Mouse (Mus musculus) limb, embryonic 12.5 days (tissue): Measurements from ENCODE around the gene Jazf1. TPM values are rescaled to one million over a fixed set of nuclear protein-coding genes. Genes with fewer than 3 reads are reported as not detected.
A peak's percentile ranks its signal among the peaks of the same experiment; 100 is the strongest.

Experiments
- ATAC-seq: fragments of 200-750 bp; cut with Nextera tagmentation; 2 replicates; pipeline ENCODE4 v1.8.0; 2017; ENCODE audit warnings: low read depth, moderate TSS enrichment; ENCODE audit not compliant: insufficient number of reproducible peaks, insufficient read depth, low FRiP score, low TSS enrichment
- H3K27ac ChIP-seq: fragments of 300-500 bp; sonication (generic); 2 replicates; pipeline ENCODE4 v1.5.1; 2016; ENCODE audit warnings: mild to moderate bottlenecking, moderate library complexity
- H3K27me3 ChIP-seq: fragments of 300-500 bp; sonication (generic); 2 replicates; pipeline ENCODE4 v1.6.1; 2016; ENCODE audit warnings: mild to moderate bottlenecking, moderate library complexity
- H3K36me3 ChIP-seq: fragments of 300-500 bp; sonication (generic); 2 replicates; pipeline ENCODE4 v1.6.1; 2016; ENCODE audit warnings: mild to moderate bottlenecking, moderate library complexity
- H3K4me1 ChIP-seq: fragments of 300-500 bp; sonication (generic); replicated peaks from 2 replicates; pipeline ENCODE4 v1.6.1; 2016
- H3K4me2 ChIP-seq: fragments of 300-500 bp; sonication (generic); 2 replicates; pipeline ENCODE4 v1.6.1; 2016; ENCODE audit warnings: mild to moderate bottlenecking, moderate library complexity
- H3K4me3 ChIP-seq: fragments of 300-500 bp; sonication (generic); replicated peaks from 2 replicates; pipeline ENCODE4 v1.5.1; 2016; ENCODE audit warnings: mild to moderate bottlenecking
- H3K9ac ChIP-seq: fragments of 300-500 bp; sonication (generic); replicated peaks from 2 replicates; pipeline ENCODE4 v1.6.1; 2016; ENCODE audit warnings: mild to moderate bottlenecking, moderate library complexity
- H3K9me3 ChIP-seq: fragments of 300-500 bp; sonication (generic); 2 replicates; pipeline ENCODE4 v1.6.1; 2016; ENCODE audit warnings: mild to moderate bottlenecking, moderate library complexity
- WGBS: fragments of 180-500 bp; shearing (Covaris S2); methylation state at CpG from one replicate; pipeline ENCODE4 v1.1.7; 2016; 5-methylcytosine and 5-hydroxymethylcytosine counted together
- polyA plus RNA-seq: library from polyadenylated mRNA; unstranded; fragments of >200 nt; fragmentation: Nextera tagmentation; extraction: Ambion mirVana; gene quantifications from 2 replicates; pipeline ENCODE4 v1.2.1, GENCODE M21; 2016

Gene Jazf1
- polyA plus RNA-seq, 1 experiment from 2014 or later, result 12.8 TPM

DNA sequence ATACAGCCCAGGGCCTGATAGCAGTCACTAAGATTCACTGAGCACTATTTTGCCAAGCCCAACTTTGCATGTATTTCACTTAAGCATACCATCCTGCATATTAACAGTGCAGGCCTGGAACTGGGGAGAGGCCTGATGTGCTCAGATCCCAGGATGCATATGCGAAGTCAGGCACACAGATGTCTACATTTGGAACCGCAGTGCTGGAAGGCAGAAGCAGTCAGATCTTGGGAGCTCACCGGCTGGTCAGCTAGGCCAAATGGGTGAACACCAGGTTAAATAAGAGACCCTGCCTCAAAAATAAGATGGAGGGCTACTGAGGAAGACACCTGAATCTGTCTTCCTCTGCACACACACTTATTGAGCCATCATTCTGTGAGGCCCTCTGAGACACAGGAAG lies 113.6 kb downstream of the Jazf1 start:
- Histone ChIP-seq H3K27me3 (no peaks in the 10 kb centered on the region), H3K27ac (no peak overlapping the region), H3K36me3 (no peaks in the 10 kb centered on the region), H3K9ac (no peak overlapping the region), H3K4me3 (no peak overlapping the region), H3K9me3 (no peaks in the 10 kb centered on the region), H3K4me1 (peaks cover 55% of the 10 kb centered on the region), H3K4me2 (no peak overlapping the region)
- ATAC-seq, result no peak
- 92% methylated on average over 3 of the region's 3 CpGs for WGBS

DNA sequence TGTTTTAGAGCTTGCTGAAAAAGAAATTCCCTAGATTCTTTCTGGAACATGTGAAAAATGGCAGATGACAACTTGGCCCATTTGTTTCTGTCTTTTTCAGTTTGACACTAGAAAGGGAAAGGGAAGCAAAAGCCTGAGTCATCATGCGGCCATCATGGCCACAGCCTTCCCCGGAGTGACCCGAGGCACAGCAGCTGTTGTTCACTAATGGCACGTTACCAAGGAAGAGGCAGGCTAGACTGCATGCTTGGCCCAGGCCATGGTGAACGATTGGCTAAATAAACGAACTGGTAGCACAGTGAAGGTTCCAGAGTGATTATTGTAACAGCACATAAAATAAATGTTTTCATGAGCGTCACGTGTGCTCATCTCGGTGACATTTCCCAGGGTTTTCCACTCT lies 114.0 kb downstream of the Jazf1 start:
- Histone ChIP-seq H3K9me3 (no peaks in the 10 kb centered on the region), H3K27ac (no peak overlapping the region), H3K36me3 (no peaks in the 10 kb centered on the region), H3K27me3 (no peaks in the 10 kb centered on the region), H3K4me1 (peaks cover 55% of the 10 kb centered on the region), H3K4me2 (no peak overlapping the region), H3K9ac (no peak overlapping the region), H3K4me3 (no peak overlapping the region)
- ATAC-seq, result no peak
- 67% methylated on average over 9 of the region's 9 CpGs for WGBS

DNA sequence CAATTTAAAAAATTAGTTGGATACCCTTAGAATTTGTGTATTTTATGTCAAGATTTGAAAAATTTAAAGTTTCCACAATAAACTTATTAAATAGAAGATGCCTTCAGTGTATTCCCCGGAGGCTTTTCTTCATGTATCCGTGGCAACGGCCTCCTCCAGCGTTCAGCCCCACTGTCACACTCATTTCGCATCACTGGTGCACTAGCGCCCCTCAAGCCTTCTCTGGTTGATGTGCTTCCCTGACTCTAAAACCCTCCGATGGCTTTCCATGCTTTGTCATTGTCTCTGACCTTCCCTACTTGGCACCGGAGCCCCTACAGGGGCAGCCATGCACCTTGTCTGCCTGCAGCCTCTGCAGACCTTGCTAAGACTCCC lies 115.9 kb downstream of the Jazf1 start:
- Histone ChIP-seq H3K27ac (peak overlapping the region; percentile 72; the same call in 1 of the 2 replicates), H3K4me2 (no peak overlapping the region), H3K9me3 (no peaks in the 10 kb centered on the region), H3K4me1 (peaks cover 66% of the 10 kb centered on the region), H3K27me3 (no peaks in the 10 kb centered on the region), H3K36me3 (no peaks in the 10 kb centered on the region), H3K4me3 (no peak overlapping the region), H3K9ac (no peak overlapping the region)
- ATAC-seq, result no peak
- 62% methylated on average over 8 of the region's 8 CpGs for WGBS

DNA sequence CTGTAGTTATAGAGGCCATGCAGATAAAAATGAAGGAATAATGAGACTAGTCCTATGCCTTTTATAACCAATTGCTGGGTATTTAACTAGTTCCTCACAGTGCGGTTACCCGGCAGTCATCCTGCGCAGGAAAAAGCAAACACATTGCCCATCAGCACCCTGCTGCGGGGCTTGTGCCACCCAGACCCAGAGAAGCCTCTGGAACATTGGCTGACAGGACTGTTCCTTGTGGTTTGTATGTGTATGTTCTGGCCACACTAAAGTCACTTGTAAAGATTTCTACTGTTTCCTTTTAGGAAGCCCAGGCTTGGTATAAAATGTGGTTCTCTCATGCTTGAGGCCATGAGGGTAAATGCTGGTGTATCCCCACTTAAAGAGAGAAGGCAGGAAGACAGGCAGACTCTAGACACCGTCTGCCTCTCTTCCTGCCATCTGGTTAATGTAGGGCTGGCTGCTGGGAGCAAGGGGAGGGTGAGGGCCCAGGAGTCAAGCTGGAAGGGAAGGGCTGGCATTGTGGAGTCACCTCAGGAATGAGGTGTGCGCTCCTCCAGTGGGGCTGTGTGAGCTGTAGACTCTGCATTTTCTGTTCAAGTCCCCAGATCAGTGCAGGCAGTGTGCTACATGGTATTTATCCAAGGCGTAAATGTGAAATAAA lies 116.4 kb downstream of the Jazf1 start:
- Histone ChIP-seq H3K9me3 (no peaks in the 10 kb centered on the region), H3K36me3 (no peaks in the 10 kb centered on the region), H3K27me3 (no peaks in the 10 kb centered on the region), H3K27ac (peak overlapping the region; percentile 81), H3K4me3 (no peak overlapping the region), H3K4me1 (peaks cover 66% of the 10 kb centered on the region), H3K4me2 (0 out of 2 replicates have a peak overlapping the region, but pooled peaks have one; percentile 4), H3K9ac (no peak overlapping the region)
- no peak for ATAC-seq
- 49% methylated on average over 7 of the region's 7 CpGs for WGBS

DNA sequence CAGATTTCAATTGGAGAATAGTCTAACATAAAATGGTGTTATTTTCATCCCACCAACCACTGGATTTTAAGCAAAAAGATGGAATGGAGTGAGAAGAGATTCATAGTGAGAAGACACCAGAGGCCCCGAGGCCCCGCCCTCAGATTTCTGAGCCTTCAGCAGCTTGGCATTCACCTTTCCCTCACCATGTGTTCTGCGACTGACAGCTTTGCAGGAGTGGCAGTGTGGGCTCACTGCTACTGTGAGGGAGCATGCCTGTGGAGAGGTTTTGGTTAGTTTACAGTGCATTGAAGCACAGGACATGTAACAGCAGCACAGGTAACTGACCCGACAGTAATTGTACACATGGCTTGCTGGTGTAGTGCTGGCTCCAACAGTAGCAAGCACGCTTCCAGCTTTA lies 118.1 kb downstream of the Jazf1 start:
- no peak overlapping the region for H3K4me2 ChIP-seq
- H3K9ac ChIP-seq, result no peak overlapping the region
- H3K27me3 ChIP-seq, result no peaks in the 10 kb centered on the region
- no peaks in the 10 kb centered on the region for H3K9me3 ChIP-seq
- H3K4me3 ChIP-seq, result no peak overlapping the region
- no peak for ATAC-seq
- no peaks in the 10 kb centered on the region for H3K36me3 ChIP-seq
- peak overlapping the region; percentile 45; the same call in 1 of the 2 replicates for H3K27ac ChIP-seq
- WGBS, result 51% methylated on average over 5 of the region's 5 CpGs
- peaks cover 60% of the 10 kb centered on the region for H3K4me1 ChIP-seq

DNA sequence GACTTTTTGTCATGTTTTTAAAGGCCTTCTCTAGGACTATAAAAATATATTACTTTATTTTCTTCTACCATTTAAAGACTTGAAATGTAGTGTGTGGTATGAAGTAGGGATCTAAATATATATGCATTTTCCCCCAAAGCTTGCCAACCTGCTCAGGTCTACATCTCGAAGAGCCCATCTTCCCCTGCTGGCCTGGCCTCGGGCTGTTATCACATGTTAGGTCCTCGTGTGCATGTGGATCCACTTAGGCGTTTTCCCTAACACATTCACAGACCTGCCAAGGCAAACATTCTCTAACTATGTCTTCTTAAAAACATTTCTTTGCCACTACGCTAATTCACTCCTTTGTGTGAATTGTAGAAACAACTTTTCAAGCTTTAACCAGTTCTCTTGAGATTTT lies 125.9 kb downstream of the Jazf1 start:
- Histone ChIP-seq H3K27me3 (no peaks in the 10 kb centered on the region), H3K4me2 (no peak overlapping the region), H3K9me3 (no peaks in the 10 kb centered on the region), H3K27ac (0 out of 2 replicates have a peak overlapping the region, but pooled peaks have one; percentile 66), H3K4me3 (no peak overlapping the region), H3K4me1 (peaks cover 43% of the 10 kb centered on the region), H3K9ac (no peak overlapping the region), H3K36me3 (no peaks in the 10 kb centered on the region)
- WGBS, result 34% methylated on average over 5 of the region's 5 CpGs
- ATAC-seq, result no peak

DNA sequence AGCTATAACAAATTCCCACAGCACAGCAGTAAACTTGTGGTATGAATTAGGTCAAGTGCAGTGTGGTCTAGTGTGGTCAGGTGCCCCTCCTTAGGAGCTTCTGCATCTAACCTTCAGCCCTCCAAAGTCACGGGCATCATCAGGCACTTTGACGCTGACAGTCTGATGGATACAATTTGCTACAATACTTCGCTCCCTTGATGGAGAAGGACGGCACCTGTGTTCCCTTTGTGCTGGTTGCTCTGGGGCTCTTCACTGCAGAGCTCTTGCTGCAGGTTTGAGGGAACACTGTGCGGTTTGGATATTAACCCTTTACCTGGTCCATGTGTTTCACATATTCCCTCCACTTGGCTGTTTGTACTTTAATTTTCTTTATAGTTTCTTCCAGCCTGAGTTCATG lies 126.3 kb downstream of the Jazf1 start:
- H3K9me3 ChIP-seq, result no peaks in the 10 kb centered on the region
- ATAC-seq, result no peak
- H3K4me3 ChIP-seq, result no peak overlapping the region
- no peaks in the 10 kb centered on the region for H3K27me3 ChIP-seq
- WGBS, result 32% methylated on average over 5 of the region's 5 CpGs
- no peaks in the 10 kb centered on the region for H3K36me3 ChIP-seq
- no peak overlapping the region for H3K4me2 ChIP-seq
- H3K27ac ChIP-seq, result peak overlapping the region; percentile 73
- no peak overlapping the region for H3K9ac ChIP-seq
- H3K4me1 ChIP-seq, result peaks cover 40% of the 10 kb centered on the region

DNA sequence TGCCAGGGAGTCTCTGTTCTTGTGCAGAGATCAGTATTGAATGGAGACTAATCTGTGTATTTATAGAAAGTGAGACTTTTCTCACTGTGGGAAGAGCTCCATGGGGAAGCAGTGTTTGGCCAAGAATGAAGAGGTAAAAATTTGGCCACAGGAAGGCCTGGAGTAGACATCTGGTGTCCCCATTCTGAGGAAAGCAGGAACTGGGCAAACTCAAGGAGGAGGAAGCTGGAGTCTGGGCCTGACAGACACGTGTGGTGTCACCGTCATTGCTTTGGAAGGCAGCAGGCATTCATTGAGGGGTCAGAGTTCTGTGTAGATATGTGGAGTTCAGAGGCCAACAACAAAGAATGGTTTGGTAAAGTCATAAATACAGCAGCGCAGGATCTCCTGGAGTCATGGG lies 130.5 kb downstream of the Jazf1 start:
- no peaks in the 10 kb centered on the region for H3K9me3 ChIP-seq
- H3K36me3 ChIP-seq, result no peaks in the 10 kb centered on the region
- no peaks in the 10 kb centered on the region for H3K27me3 ChIP-seq
- WGBS, result 63% methylated on average over 3 of the region's 3 CpGs
- H3K27ac ChIP-seq, result 0 out of 2 replicates have a peak overlapping the region, but pooled peaks have one; percentile 35
- no peak for ATAC-seq
- no peak overlapping the region for H3K4me3 ChIP-seq
- no peak overlapping the region for H3K9ac ChIP-seq
- peaks cover 52% of the 10 kb centered on the region for H3K4me1 ChIP-seq
- H3K4me2 ChIP-seq, result no peak overlapping the region

DNA sequence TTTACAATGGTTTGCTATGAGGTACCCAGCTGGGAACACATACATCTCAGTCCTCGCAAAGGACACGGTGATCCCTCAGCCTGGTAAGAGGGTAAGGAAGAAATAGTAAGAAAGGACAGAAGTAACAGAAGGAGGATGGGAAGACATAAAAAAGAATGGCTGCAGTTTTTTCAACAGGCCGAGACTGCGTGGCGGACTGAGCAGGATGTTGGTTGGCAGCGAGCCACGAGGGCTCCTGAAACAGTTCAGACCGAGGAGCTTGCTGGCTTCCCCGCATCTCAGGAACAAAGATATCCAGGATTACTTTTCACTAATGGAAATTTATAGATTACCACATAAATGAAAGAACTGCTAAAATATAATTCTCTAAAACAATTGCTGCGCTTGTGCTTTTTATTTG lies 131.4 kb downstream of the Jazf1 start:
- ATAC-seq, result no peak

DNA sequence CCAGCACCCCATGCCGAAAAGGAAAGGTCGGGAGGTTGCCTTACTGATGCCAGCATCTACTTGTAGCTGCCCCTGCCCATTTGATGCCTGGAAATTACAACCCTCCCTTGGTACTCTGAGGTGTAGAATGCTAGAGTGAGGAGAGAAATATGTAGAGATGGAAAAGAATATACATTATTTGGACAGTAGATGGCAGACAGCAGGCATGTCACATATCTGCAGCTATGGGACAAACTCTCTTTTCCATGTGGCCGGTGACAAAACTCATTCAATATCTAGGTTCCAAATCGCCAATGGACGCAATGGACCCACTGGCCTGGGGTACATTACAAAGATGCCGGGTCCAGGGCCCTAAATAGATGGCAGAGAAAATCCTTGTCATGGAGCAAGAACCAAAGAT lies 134.4 kb downstream of the Jazf1 start:
- no peaks in the 10 kb centered on the region for H3K9me3 ChIP-seq
- no peak overlapping the region for H3K4me3 ChIP-seq
- H3K9ac ChIP-seq, result no peak overlapping the region
- no peak overlapping the region for H3K4me2 ChIP-seq
- no peaks in the 10 kb centered on the region for H3K36me3 ChIP-seq
- 87% methylated on average over 6 of the region's 6 CpGs for WGBS
- no peak for ATAC-seq
- no peaks in the 10 kb centered on the region for H3K27me3 ChIP-seq
- peaks cover 30% of the 10 kb centered on the region for H3K4me1 ChIP-seq
- H3K27ac ChIP-seq, result peak overlapping the region; percentile 32; the same call in 1 of the 2 replicates

More for the DNA sequence above, 131.4 kb downstream of the Jazf1 start:
- no peaks in the 10 kb centered on the region for H3K36me3 ChIP-seq
- peaks cover 52% of the 10 kb centered on the region for H3K4me1 ChIP-seq
- no peaks in the 10 kb centered on the region for H3K27me3 ChIP-seq
- no peak overlapping the region for H3K9ac ChIP-seq
- H3K9me3 ChIP-seq, result no peaks in the 10 kb centered on the region
- H3K4me3 ChIP-seq, result no peak overlapping the region
- WGBS, result 36% methylated on average over 10 of the region's 10 CpGs
- H3K27ac ChIP-seq, result 0 out of 2 replicates have a peak overlapping the region, but pooled peaks have one; percentile 13
- peak overlapping the region; percentile 26 for H3K4me2 ChIP-seq

DNA sequence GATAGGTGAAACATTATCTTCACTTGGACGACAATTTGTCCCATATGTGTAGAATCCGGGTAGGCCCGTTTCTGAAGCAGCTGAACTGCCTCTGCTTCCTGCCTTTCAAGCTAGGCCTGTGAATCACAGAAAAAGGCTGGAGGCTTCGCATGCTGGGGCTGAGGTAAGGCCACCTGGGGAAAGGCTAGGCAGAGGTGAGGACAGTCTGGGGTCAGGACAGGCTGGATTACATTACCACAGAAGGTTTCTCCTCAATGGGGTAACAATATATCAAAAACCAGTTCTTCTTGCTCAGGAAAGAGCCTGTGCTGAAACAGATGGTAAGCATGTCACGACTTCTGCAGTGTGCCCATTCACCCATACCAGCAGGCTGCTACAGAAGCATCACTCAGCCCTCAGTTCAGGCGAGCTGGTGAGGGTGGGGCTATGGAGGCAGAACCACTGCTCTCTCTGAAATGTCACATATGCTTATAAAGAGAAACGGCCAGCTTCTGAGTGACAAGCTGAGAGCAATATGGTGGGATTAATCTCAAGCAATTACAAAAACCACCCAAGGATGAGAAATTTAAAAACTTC lies 135.7 kb downstream of the Jazf1 start:
- no peak for ATAC-seq

DNA sequence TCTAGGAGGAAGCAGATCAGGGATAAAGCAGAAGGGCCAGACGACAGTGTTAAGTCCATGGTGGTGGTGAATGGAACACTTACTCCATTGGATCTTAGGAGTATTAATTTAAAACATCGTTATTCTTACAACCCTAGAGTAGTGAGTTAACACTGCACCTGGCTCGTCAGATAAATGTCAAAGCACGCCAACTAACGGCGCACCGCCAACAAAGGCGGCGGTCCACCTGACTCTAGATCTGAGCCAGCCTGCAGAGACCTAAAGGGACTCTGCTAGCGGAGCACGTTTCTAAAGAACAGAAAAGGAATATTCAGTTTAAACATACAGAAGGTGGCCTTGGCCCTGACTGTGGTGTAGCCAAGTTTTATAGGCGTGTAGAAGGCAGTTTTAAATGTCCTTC lies 139.1 kb downstream of the Jazf1 start:
- Histone ChIP-seq H3K4me2 (no peak overlapping the region), H3K36me3 (no peaks in the 10 kb centered on the region), H3K4me3 (no peak overlapping the region), H3K9me3 (no peaks in the 10 kb centered on the region), H3K9ac (no peak overlapping the region), H3K27ac (no peak overlapping the region), H3K4me1 (peaks cover 43% of the 10 kb centered on the region), H3K27me3 (no peaks in the 10 kb centered on the region)
- no peak for ATAC-seq
- 74% methylated on average over 12 of the region's 12 CpGs for WGBS

More for the DNA sequence above, 135.7 kb downstream of the Jazf1 start:
- no peaks in the 10 kb centered on the region for H3K36me3 ChIP-seq
- no peak overlapping the region for H3K4me3 ChIP-seq
- no peaks in the 10 kb centered on the region for H3K27me3 ChIP-seq
- H3K27ac ChIP-seq, result peak overlapping the region; percentile 53
- no peak overlapping the region for H3K9ac ChIP-seq
- no peak overlapping the region for H3K4me2 ChIP-seq
- H3K9me3 ChIP-seq, result no peaks in the 10 kb centered on the region
- WGBS, result 21% methylated on average over 7 of the region's 7 CpGs
- H3K4me1 ChIP-seq, result peaks cover 30% of the 10 kb centered on the region
